8 mouse cellular contexts compared by ENCODE assay signal in the genomic region with DNA sequence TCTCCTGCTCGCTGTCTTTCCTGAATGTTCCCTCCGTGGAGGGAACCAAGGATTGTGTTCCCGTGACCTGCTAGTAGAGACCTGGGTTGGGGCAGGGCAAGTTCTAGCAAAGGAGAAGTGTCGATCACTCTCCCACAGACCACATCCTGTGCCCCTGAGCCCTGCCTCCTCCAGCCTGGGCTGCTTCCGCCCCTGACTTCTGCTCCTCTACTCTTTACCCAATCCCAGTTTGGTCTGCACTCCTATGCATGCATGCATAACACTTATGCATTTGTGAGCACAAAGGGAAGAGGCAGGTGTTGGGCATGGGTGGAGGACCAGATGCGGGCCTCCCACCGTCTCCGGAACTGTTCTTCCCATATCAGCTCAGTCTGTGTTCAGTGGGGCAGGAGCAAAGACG. TPM values are rescaled to one million over a fixed set of nuclear protein-coding genes. Genes with fewer than 3 reads are reported as not detected.
DNase-seq lines count a peak whose midpoint lies in the region; ATAC-seq and TF ChIP-seq lines count a peak whose summit lies in the region.

No protein-coding gene starts in this region.

- ATAC-seq in forebrain, embryonic 14.5 days: no peak
- ATAC-seq in inflammation-experienced regulatory T-cells, adult 6 months: peak; percentile 56
- ATAC-seq in neural tube, embryonic 15.5 days (ENCODE audit: low FRiP score): no peak
- no peak for ATAC-seq in frontal cortex, adult (ENCODE audit: low TSS enrichment)

- peak overlapping the region; percentile 74; the same call in 1 of the 2 replicates for H3K4me2 ChIP-seq in forebrain, embryonic 14.5 days (ENCODE audit: low read length)
- peak overlapping the region; percentile 96 for H3K4me2 ChIP-seq in neural tube, embryonic 15.5 days

- no peaks in the 10 kb centered on the region for H3K9me3 ChIP-seq in forebrain, embryonic 14.5 days (replicated peaks; ENCODE audit: control insufficient read depth, low read length)
- H3K9me3 ChIP-seq in neural tube, embryonic 15.5 days (replicated peaks): no peaks in the 10 kb centered on the region

- peak; percentile 22; the same call in 1 of the 2 replicates for TF ChIP-seq POLR2A in lung, adult 2 months (IDR thresholded peaks at IDR 0.05; ENCODE audit: borderline replicate concordance, extremely low read depth, low read depth, low read length)

- H3K9ac ChIP-seq in forebrain, embryonic 14.5 days (ENCODE audit: low read length): peak overlapping the region; percentile 21
- peak overlapping the region; percentile 28; the same call in 1 of the 2 replicates for H3K9ac ChIP-seq in neural tube, embryonic 15.5 days (replicated peaks)

- peaks cover 21% of the 10 kb centered on the region for H3K4me1 ChIP-seq in forebrain, embryonic 14.5 days (ENCODE audit: control insufficient read depth, insufficient read depth, low read length)
- H3K4me1 ChIP-seq in lung, adult 2 months (ENCODE audit: control insufficient read depth, insufficient read depth, low read length): peaks cover 3% of the 10 kb centered on the region; the same call in 1 of the 2 replicates
- H3K4me1 ChIP-seq in neural tube, embryonic 15.5 days: peaks cover 43% of the 10 kb centered on the region

- 0 out of 2 replicates have a peak overlapping the region, but pooled peaks have one; percentile 93 for H3K4me3 ChIP-seq in forebrain, embryonic 14.5 days (ENCODE audit: low read depth, low read length)
- H3K4me3 ChIP-seq in lung, adult 2 months (replicated peaks; ENCODE audit: extremely low read depth, low read depth, low read length): peak overlapping the region; percentile 24
- H3K4me3 ChIP-seq in neural tube, embryonic 15.5 days (replicated peaks): no peak overlapping the region; the same call in 1 of the 2 replicates

- TF ChIP-seq CTCF in lung, adult 2 months (IDR thresholded peaks at IDR 0.05; ENCODE audit: insufficient read depth, low read length): no peak

- peak; percentile 41 to 66 for DNase-seq in layer of hippocampus, adult 18-20 months (ENCODE audit: low spot score in 2 of 2)
- DNase-seq in layer of hippocampus, postnatal 25 days (ENCODE audit: extremely low spot score in 1 of 2, low spot score in 1 of 2): no peak
- DNase-seq in forebrain, embryonic 14.5 days (ENCODE audit: low spot score): no peak
- no peak for DNase-seq in lung, adult 2 months
- DNase-seq in cerebellum, adult 11 months: no peak

- H3K36me3 ChIP-seq in forebrain, embryonic 14.5 days (ENCODE audit: control insufficient read depth, insufficient read depth, low read length): peaks cover 31% of the 10 kb centered on the region
- H3K36me3 ChIP-seq in neural tube, embryonic 15.5 days: peaks cover 23% of the 10 kb centered on the region

- no peaks in the 10 kb centered on the region for H3K27me3 ChIP-seq in forebrain, embryonic 14.5 days (replicated peaks; ENCODE audit: control insufficient read depth, insufficient read depth, low read length)
- no peaks in the 10 kb centered on the region for H3K27me3 ChIP-seq in neural tube, embryonic 15.5 days (replicated peaks)

- peak overlapping the region; percentile 21; the same call in 1 of the 2 replicates for H3K27ac ChIP-seq in forebrain, embryonic 14.5 days (ENCODE audit: low read depth, low read length)
- peak overlapping the region; percentile 38; the same call in 1 of the 2 replicates for H3K27ac ChIP-seq in neural tube, embryonic 15.5 days (replicated peaks)

- 80% methylated on average over 9 of the region's 9 CpGs for WGBS in forebrain, embryonic 14.5 days
- 18% methylated on average over 9 of the region's 9 CpGs for WGBS in lung, adult 2 months
- WGBS in neural tube, embryonic 15.5 days: 63% methylated on average over 9 of the region's 9 CpGs

RNA-seq across cellular contexts. Expression of a gene that starts 2.2 kb away (rescaled TPM):
- total RNA-seq in layer of hippocampus, adult 18-20 months (2021): 10 to 100 TPM; 13.5 to 21.4 TPM
- total RNA-seq in layer of hippocampus, postnatal 25 days (2021): 10 to 100 TPM; 12.7 to 15.8 TPM
- 4.6 and 6.6 TPM in 2 replicates for polyA plus RNA-seq in forebrain, embryonic 14.5 days (2014; fragmentation: Nextera tagmentation; extraction: Ambion mirVana)
- polyA plus RNA-seq in inflammation-experienced regulatory T-cells, adult 6 months (2017; shearing (Covaris generic)): 10 to 100 TPM in 2 of 3 experiments, 1 to 10 TPM in 1; 8.6 to 14.1 (median 13.3) TPM
- 63.8 and 65.2 TPM in 2 replicates for polyA plus RNA-seq in lung, adult 2 months (2012; rRNA removed)
- 7.9 and 9.0 TPM in 2 replicates for polyA plus RNA-seq in neural tube, embryonic 15.5 days (2015; fragmentation: Nextera tagmentation; extraction: Ambion mirVana)

RNA-seq across cellular contexts. Expression of a gene that starts 2.2 kb away (rescaled TPM):
- 10 to 100 TPM; 18.9 to 24.2 TPM for total RNA-seq in layer of hippocampus, adult 18-20 months (2021)
- 10 to 100 TPM; 19.3 to 23.5 TPM for total RNA-seq in layer of hippocampus, postnatal 25 days (2021)
- polyA plus RNA-seq in forebrain, embryonic 14.5 days (2014; fragmentation: Nextera tagmentation; extraction: Ambion mirVana): 12.3 and 12.4 TPM in 2 replicates
- polyA plus RNA-seq in inflammation-experienced regulatory T-cells, adult 6 months (2017; shearing (Covaris generic)): 10 to 100 TPM; 57.9 to 66.2 (median 65.6) TPM
- polyA plus RNA-seq in lung, adult 2 months (2012; rRNA removed): 79.4 and 105 TPM in 2 replicates
- polyA plus RNA-seq in neural tube, embryonic 15.5 days (2015; fragmentation: Nextera tagmentation; extraction: Ambion mirVana): 16.0 and 27.4 TPM in 2 replicates

RNA-seq across cellular contexts. Expression of a gene that starts 2.4 kb away (rescaled TPM):
- under 1 TPM; 0.20 to 0.47 TPM for total RNA-seq in layer of hippocampus, adult 18-20 months (2021)
- total RNA-seq in layer of hippocampus, postnatal 25 days (2021): under 1 TPM; 0.27 to 0.31 TPM
- 0.10 TPM in 1 of 2 replicates, not detected in the other for polyA plus RNA-seq in forebrain, embryonic 14.5 days (2014; fragmentation: Nextera tagmentation; extraction: Ambion mirVana)
- under 1 TPM in 2 of 3 experiments, not detected in 1; 0.33 to 0.67 TPM for polyA plus RNA-seq in inflammation-experienced regulatory T-cells, adult 6 months (2017; shearing (Covaris generic))
- polyA plus RNA-seq in lung, adult 2 months (2012; rRNA removed): 0.89 and 1.0 TPM in 2 replicates
- 0.09 and 0.17 TPM in 2 replicates for polyA plus RNA-seq in neural tube, embryonic 15.5 days (2015; fragmentation: Nextera tagmentation; extraction: Ambion mirVana)

RNA-seq across cellular contexts. Expression of a gene that starts 10.0 kb away (rescaled TPM):
- 1 to 10 TPM; 8.2 to 9.5 TPM for total RNA-seq in layer of hippocampus, adult 18-20 months (2021)
- total RNA-seq in layer of hippocampus, postnatal 25 days (2021): 10 to 100 TPM in 1 of 2 experiments, 1 to 10 TPM in 1; 3.1 to 13.9 TPM
- polyA plus RNA-seq in forebrain, embryonic 14.5 days (2014; fragmentation: Nextera tagmentation; extraction: Ambion mirVana): 1.5 and 4.6 TPM in 2 replicates
- polyA plus RNA-seq in inflammation-experienced regulatory T-cells, adult 6 months (2017; shearing (Covaris generic)): 10 to 100 TPM; 18.2 to 49.8 (median 44.0) TPM
- polyA plus RNA-seq in lung, adult 2 months (2012; rRNA removed): 150 and 162 TPM in 2 replicates
- polyA plus RNA-seq in neural tube, embryonic 15.5 days (2015; fragmentation: Nextera tagmentation; extraction: Ambion mirVana): 5.4 TPM in 2 replicates

RNA-seq across cellular contexts. Expression of a gene that starts 14.3 kb away (rescaled TPM):
- total RNA-seq in layer of hippocampus, adult 18-20 months (2021): under 1 TPM; 0.30 to 0.53 TPM
- not detected for total RNA-seq in layer of hippocampus, postnatal 25 days (2021)
- polyA plus RNA-seq in forebrain, embryonic 14.5 days (2014; fragmentation: Nextera tagmentation; extraction: Ambion mirVana): not detected in 2 replicates
- polyA plus RNA-seq in inflammation-experienced regulatory T-cells, adult 6 months (2017; shearing (Covaris generic)): not detected
- 3.6 and 4.4 TPM in 2 replicates for polyA plus RNA-seq in lung, adult 2 months (2012; rRNA removed)
- polyA plus RNA-seq in neural tube, embryonic 15.5 days (2015; fragmentation: Nextera tagmentation; extraction: Ambion mirVana): 0.12 and 0.37 TPM in 2 replicates

Comparison
In these comparisons a context has a peak if more than half of its experiments do, and no peak if none do; other contexts are left out.
1. DNase-seq: peak in layer of hippocampus, adult 18-20 months (2 of 2); none in layer of hippocampus, postnatal 25 days (0 of 2), forebrain, embryonic 14.5 days (single experiment), lung, adult 2 months (single experiment) and cerebellum, adult 11 months (single experiment).